Mouse (Mus musculus): ENCODE measurements around the gene Atg3. TPM values are rescaled to one million over a fixed set of nuclear protein-coding genes. Genes with fewer than 3 reads are reported as not detected.
A peak's percentile ranks its signal among the peaks of the same experiment; 100 is the strongest.

Gene Atg3
- total RNA-seq, 1 experiment from 2014 or later = 119 TPM

DNA sequence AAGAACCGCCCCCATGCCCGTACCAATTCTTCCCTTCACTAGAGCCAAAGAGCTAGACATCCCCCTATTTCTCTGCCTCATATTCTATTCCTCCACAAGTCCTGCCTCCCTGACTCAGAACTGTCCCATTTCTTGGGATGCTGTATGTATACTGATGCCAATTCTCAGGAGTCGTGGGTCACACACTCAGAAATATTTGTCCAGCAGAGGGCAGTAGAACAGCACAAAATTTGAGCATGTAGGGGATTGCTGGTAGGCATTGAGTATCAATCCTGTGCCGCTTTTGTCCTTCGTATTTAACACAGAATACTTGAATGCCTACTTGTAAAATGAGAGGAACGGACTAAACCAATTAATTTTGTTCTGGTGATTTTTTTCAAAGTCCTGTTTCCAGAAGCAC lies 38.2 kb downstream of the Atg3 start:
- ATAC-seq (replicated peaks; ENCODE audit: insufficient number of reproducible peaks, low FRiP score, low TSS enrichment, poor library complexity, severe bottlenecking) = peak; percentile 85

DNA sequence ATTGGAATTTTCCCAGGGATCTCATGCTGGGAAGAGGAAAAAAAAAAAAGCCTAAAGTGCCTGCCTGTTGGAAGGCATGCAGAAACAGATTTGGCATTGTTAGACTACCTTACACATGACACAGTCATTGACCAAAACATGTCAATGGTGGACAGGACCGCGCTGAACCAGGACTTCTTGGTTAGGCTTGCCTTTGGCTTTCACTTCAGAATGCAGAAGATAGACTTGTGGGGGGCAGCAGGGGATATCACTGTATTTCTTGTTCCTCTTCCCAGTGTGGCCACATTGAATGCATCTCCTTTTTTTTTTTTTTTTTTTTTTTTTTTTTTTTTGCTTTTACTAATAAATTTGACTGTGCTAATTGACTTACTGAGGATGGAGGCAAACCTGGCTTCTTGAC lies 42.8 kb downstream of the Atg3 start:
- ATAC-seq (replicated peaks; ENCODE audit: insufficient number of reproducible peaks, low FRiP score, low TSS enrichment, poor library complexity, severe bottlenecking) = no peak

DNA sequence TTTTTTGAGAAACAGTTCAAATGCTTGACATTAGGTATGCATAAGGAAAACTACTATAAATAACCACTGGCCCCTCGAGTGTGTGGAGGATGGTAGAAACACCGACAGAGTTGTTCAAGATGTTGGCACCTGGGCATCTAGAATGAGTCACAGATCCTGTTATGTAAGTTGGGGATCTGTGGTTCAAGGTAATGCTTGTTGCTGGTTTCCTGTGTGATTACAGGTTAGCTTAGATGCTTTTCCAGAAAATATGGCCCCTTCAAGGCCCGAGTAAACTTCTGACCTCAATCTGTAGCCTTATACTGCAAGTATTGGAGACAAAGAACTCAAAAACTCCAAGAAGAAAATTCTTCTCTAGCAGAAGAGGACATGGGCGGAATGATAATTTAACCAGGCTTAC lies 45.9 kb downstream of the Atg3 start:
- ATAC-seq (replicated peaks; ENCODE audit: insufficient number of reproducible peaks, low FRiP score, low TSS enrichment, poor library complexity, severe bottlenecking) = no peak

GRCm38 (mm10) chr16:45204859-45205670 lies 46.5 kb downstream of the Atg3 start:
- ATAC-seq (replicated peaks; ENCODE audit: insufficient number of reproducible peaks, low FRiP score, low TSS enrichment, poor library complexity, severe bottlenecking) = no peak

- ATAC-seq (replicated peaks; ENCODE audit: insufficient number of reproducible peaks, low FRiP score, low TSS enrichment, poor library complexity, severe bottlenecking) = no peak
Measured at GRCm38 (mm10) chr16:45222016-45222415, 63.4 kb downstream of the Atg3 start.

GRCm38 (mm10) chr16:45222771-45223170 lies 64.2 kb downstream of the Atg3 start:
- ATAC-seq (replicated peaks; ENCODE audit: insufficient number of reproducible peaks, low FRiP score, low TSS enrichment, poor library complexity, severe bottlenecking) = no peak

- ATAC-seq (replicated peaks; ENCODE audit: insufficient number of reproducible peaks, low FRiP score, low TSS enrichment, poor library complexity, severe bottlenecking) = no peak
Measured at GRCm38 (mm10) chr16:45223648-45224388, 65.2 kb downstream of the Atg3 start, which contains the start of gene Btla. Gene Btla, plus strand, starts transcription at chr16:45224315.

GRCm38 (mm10) chr16:45224431-45225008 lies 65.9 kb downstream of the Atg3 start:
- no peak for ATAC-seq (replicated peaks; ENCODE audit: insufficient number of reproducible peaks, low FRiP score, low TSS enrichment, poor library complexity, severe bottlenecking)

GRCm38 (mm10) chr16:45227002-45227401 lies 68.4 kb downstream of the Atg3 start:
- peak; percentile 68 for ATAC-seq (replicated peaks; ENCODE audit: insufficient number of reproducible peaks, low FRiP score, low TSS enrichment, poor library complexity, severe bottlenecking)

DNA sequence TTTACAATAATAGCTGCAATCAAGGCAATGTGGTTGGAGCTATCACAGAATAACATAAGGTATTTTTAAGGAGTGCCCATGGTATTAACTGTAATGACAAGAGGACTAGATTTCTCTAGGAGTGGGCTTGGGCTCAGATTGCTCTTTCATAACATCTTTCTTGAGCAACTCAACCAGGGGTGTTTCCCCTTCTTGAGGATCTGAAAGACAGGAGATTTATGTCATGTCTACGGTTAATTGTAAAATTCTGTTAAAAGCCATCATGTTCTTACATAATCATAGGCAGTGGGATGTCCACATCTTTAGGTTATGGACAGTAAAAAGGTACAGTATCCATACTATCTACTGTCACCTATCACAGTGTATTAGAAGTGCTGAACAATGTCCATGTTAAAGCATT lies 72.7 kb downstream of the Atg3 start:
- ATAC-seq (replicated peaks; ENCODE audit: insufficient number of reproducible peaks, low FRiP score, low TSS enrichment, poor library complexity, severe bottlenecking) = peak; percentile 40; the same call in 1 of the 2 replicates

DNA sequence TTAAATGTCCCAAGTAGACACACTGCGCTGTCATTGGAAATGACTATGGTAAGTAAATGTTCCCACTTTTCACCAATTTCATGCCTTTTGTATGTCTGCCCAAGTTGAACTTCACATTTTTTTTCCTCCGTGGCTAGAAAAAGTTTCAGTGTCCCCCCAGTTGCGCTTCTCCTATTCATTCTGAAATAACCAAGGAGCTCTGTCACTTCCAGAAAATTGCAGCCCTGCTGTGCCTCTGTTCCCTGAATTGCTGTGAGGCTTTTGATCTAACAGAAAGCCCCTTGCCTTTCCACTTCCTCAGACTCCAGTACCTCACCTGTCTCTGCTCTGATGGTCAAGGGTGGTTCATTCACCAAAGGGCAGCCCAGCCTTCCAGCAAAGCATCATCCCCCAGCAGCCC lies 74.4 kb downstream of the Atg3 start:
- no peak for ATAC-seq (replicated peaks; ENCODE audit: insufficient number of reproducible peaks, low FRiP score, low TSS enrichment, poor library complexity, severe bottlenecking)

Other genes starting within 250 kb of the Atg3 start
- 8.7 to 73.1 TPM (median 52.5 TPM) in 3 replicates for gene Cd200r3, start 215.1 kb upstream of the Atg3 start, total RNA-seq (2017)
- gene Ccdc80, start 65.4 kb upstream of the Atg3 start, total RNA-seq (2017) = 3.6 TPM in 1 of 3 replicates, not detected in the others
- gene Slc35a5, start 79 bp upstream of the Atg3 start, total RNA-seq (2017) = 15.5 to 28.5 TPM (median 27.8 TPM) in 3 replicates
- gene Btla, start 65.5 kb downstream of the Atg3 start, total RNA-seq (2017) = 30.8 to 44.8 TPM (median 34.9 TPM) in 3 replicates

All from monocyte, adult 5-6 weeks (primary cell).